Mouse (Mus musculus) liver, embryonic 12.5 days (tissue): Measurements from ENCODE around the gene Cd300e. TPM values are rescaled to one million over a fixed set of nuclear protein-coding genes. Genes with fewer than 3 reads are reported as not detected.
"Not testable (repeated sequence)": the region's sequence is repeated elsewhere in the genome, so short reads cannot be mapped to it uniquely, and the experiment has no call there.

Experiments
- ATAC-seq: fragments of 200-750 bp; cut with Nextera tagmentation; 2 replicates; pipeline ENCODE4 v1.8.0; 2017; ENCODE audit warnings: moderate number of reproducible peaks, mild to moderate bottlenecking, moderate library complexity
- H3K27ac ChIP-seq: fragments of 300-500 bp; sonication (generic); 2 replicates; pipeline ENCODE4 v1.5.1; 2016; ENCODE audit warnings: mild to moderate bottlenecking
- H3K27me3 ChIP-seq: fragments of 300-500 bp; sonication (generic); replicated peaks from 2 replicates; pipeline ENCODE4 v1.6.1; 2016; ENCODE audit warnings: mild to moderate bottlenecking, moderate library complexity
- H3K36me3 ChIP-seq: fragments of 300-500 bp; sonication (generic); 2 replicates; pipeline ENCODE4 v1.6.1; 2016; ENCODE audit warnings: mild to moderate bottlenecking, moderate library complexity
- H3K4me1 ChIP-seq: fragments of 300-500 bp; sonication (generic); 2 replicates; pipeline ENCODE4 v1.6.1; 2016
- H3K4me2 ChIP-seq: fragments of 300-500 bp; sonication (generic); 2 replicates; pipeline ENCODE4 v1.6.1; 2016; ENCODE audit warnings: mild to moderate bottlenecking, moderate library complexity
- H3K4me3 ChIP-seq: fragments of 300-500 bp; sonication (generic); 2 replicates; pipeline ENCODE4 v1.5.1; 2016; ENCODE audit warnings: mild to moderate bottlenecking, moderate library complexity
- H3K9ac ChIP-seq: fragments of 300-500 bp; sonication (generic); 2 replicates; pipeline ENCODE4 v1.6.1; 2016; ENCODE audit warnings: mild to moderate bottlenecking, moderate library complexity
- H3K9me3 ChIP-seq: fragments of 300-500 bp; sonication (generic); replicated peaks from 2 replicates; pipeline ENCODE4 v1.6.1; 2016; ENCODE audit warnings: mild to moderate bottlenecking, moderate library complexity
- WGBS: fragments of 180-500 bp; shearing (Covaris S2); methylation state at CpG from one replicate; pipeline ENCODE4 v1.1.7; 2016; ENCODE audit not compliant: insufficient replicate concordance; 5-methylcytosine and 5-hydroxymethylcytosine counted together
- polyA plus RNA-seq: library from polyadenylated mRNA; unstranded; fragments of >200 nt; fragmentation: Nextera tagmentation; extraction: Ambion mirVana; gene quantifications from 2 replicates; pipeline ENCODE4 v1.2.1, GENCODE M21; 2016

The Cd300e gene
- polyA plus RNA-seq, 1 experiment from 2014 or later: 0.61 TPM

DNA sequence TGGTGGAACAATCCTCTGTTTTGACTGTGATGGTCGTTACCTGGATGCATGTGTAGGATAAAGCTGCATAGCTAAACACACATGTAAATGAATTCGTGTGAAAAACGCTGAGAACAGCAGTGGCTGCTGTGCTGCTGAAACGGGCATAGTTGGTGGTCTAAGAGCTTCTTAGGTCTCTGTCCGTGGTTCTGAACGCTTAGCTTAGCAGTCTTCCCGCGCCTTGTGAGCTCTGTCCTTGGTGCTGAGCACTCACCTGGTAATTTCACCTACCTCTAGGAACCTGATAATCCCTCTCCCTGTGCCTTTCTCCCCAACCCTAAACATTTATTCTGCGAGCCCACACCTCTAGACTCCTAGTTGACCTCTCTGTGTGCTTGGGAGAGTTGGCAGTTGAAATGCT, 9.8 kb downstream of the Cd300e start:
- Histone ChIP-seq H3K4me2 (no peak overlapping the region), H3K27me3 (no peaks in the 10 kb centered on the region), H3K4me1 (no peaks in the 10 kb centered on the region), H3K4me3 (no peak overlapping the region), H3K9me3 (no peaks in the 10 kb centered on the region), H3K9ac (no peak overlapping the region), H3K27ac (no peak overlapping the region), H3K36me3 (no peaks in the 10 kb centered on the region)
- no peak for ATAC-seq
- 3% methylated on average over 9 of the region's 9 CpGs for WGBS

GRCm38 (mm10) chr11:115049282-115049895, 12.6 kb downstream of the Cd300e start:
- 32% methylated on average over 3 of the region's 3 CpGs for WGBS
- Histone ChIP-seq H3K27ac (no peak overlapping the region), H3K9ac (no peak overlapping the region), H3K9me3 (no peaks in the 10 kb centered on the region), H3K4me3 (no peak overlapping the region), H3K36me3 (no peaks in the 10 kb centered on the region), H3K4me2 (no peak overlapping the region), H3K27me3 (no peaks in the 10 kb centered on the region), H3K4me1 (no peaks in the 10 kb centered on the region)
- no peak for ATAC-seq

DNA sequence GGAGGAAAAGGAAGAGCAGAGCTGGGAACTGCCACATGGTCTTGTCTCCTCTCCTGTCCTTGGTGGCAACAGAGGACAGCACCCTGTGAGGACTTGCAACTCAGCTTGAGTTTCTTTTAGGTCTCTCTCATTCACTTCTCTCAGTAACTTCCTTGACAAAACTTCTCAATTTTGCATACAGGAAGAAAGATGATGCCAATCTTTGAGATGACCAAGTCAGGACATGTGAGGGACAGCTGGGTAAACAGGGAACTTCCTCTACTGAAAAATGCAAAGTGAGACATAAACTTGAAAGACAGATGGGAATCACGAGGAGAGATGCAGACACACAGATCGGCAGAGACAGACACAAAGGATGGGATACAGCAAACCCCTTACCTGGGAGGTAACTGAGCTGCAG, 13.7 kb downstream of the Cd300e start, which contains the start of gene Cd300ld3:
Cd300ld3 (minus strand) TSS at position 151 of the 400 bp plus-strand sequence.
- WGBS: 45% methylated on average over 2 of the region's 2 CpGs
- no peaks in the 10 kb centered on the region for H3K4me1 ChIP-seq
- H3K4me3 ChIP-seq: no peak within 1 kb of the TSS
- H3K36me3 ChIP-seq: no peaks in the 10 kb centered on the region
- no peak for ATAC-seq
- H3K9me3 ChIP-seq: no peaks in the 10 kb centered on the region
- H3K4me2 ChIP-seq: no peak within 1 kb of the TSS
- no peak within 1 kb of the TSS for H3K9ac ChIP-seq
- no peak within 1 kb of the TSS for H3K27ac ChIP-seq
- H3K27me3 ChIP-seq: no peaks in the 10 kb centered on the region

DNA sequence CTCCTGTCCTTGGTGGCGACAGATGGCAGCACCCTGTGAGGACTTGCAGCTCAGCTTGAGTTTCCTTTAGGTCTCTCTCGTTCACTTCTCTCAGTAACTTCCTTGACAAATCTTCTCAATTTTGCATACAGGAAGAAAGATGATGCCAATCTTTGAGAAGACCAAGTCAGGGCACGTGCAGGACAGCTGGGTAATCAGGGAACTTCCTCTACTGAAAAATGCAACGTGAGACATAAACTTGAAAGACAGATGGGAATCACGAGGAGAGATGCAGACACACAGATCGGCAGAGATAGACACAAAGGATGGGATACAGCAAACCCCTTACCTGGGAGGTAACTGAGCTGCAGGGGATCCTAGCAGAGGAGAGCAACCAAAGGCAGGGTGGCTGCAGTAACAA, 24.3 kb downstream of the Cd300e start, which contains the start of gene Cd300ld5:
Cd300ld5 (minus strand) TSS at position 101 of the 400 bp plus-strand sequence.
- not testable (repeated sequence) for ATAC-seq, H3K4me1 ChIP-seq

GRCm38 (mm10) chr11:115026912-115027311, 35.1 kb downstream of the Cd300e start, which contains the start of gene Cd300ld4:
TSS of gene Cd300ld4 (minus strand) at chr11:115027012.
- H3K27ac ChIP-seq, H3K36me3 ChIP-seq, ATAC-seq, H3K9ac ChIP-seq, H3K4me3 ChIP-seq, H3K4me1 ChIP-seq, H3K27me3 ChIP-seq, H3K4me2 ChIP-seq, H3K9me3 ChIP-seq: not testable (repeated sequence)
- WGBS: no CpG with 5 or more reads among the region's 6 CpGs

More for the DNA sequence above, 24.3 kb downstream of the Cd300e start, which contains the start of gene Cd300ld5:
- H3K36me3 ChIP-seq, H3K4me2 ChIP-seq, H3K4me3 ChIP-seq, H3K27ac ChIP-seq, H3K9me3 ChIP-seq, H3K9ac ChIP-seq, H3K27me3 ChIP-seq: not testable (repeated sequence)
- no CpG with 5 or more reads among the region's 6 CpGs for WGBS

DNA sequence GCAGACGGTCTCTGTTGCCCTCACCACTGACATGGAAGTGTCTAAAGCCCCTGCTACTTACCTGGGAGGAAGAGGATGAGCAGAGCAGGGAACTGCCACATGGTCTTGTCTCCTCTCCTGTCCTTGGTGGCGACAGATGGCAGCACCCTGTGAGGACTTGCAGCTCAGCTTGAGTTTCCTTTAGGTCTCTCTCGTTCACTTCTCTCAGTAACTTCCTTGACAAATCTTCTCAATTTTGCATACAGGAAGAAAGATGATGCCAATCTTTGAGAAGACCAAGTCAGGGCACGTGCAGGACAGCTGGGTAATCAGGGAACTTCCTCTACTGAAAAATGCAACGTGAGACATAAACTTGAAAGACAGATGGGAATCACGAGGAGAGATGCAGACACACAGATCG, 45.9 kb downstream of the Cd300e start, which contains the start of gene Cd300ld2:
Cd300ld2 (minus strand) TSS at position 101 of the 400 bp plus-strand sequence.
- no CpG with 5 or more reads among the region's 7 CpGs for WGBS
- ATAC-seq, H3K9me3 ChIP-seq: not testable (repeated sequence)

DNA sequence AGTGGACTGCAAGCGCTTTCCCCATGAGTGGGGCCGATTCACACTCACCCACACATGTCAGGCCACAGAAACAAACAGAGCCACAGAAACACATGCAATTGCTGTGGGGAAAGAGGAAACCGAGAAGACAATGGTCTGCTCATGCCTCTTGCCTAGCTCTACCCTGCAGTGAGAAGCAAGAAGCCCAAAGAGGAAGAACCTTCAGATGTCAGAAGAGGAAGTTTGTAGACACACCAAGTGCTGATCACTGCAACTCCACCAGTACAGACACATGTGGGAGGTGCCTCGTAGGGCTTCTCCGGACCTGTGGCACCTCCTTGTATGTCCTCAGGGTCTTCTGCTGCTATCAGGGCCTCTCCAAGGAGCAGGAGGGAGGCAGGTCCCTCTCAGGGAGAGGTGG, 57.9 kb downstream of the Cd300e start:
- ATAC-seq: no peak
- no peak overlapping the region for H3K27ac ChIP-seq
- H3K4me3 ChIP-seq: no peak overlapping the region
- no peaks in the 10 kb centered on the region for H3K36me3 ChIP-seq
- no peaks in the 10 kb centered on the region; the same call in 1 of the 2 replicates for H3K27me3 ChIP-seq
- WGBS: 28% methylated on average over 5 of the region's 5 CpGs
- H3K9ac ChIP-seq: no peak overlapping the region
- H3K9me3 ChIP-seq: no peaks in the 10 kb centered on the region
- H3K4me1 ChIP-seq: no peaks in the 10 kb centered on the region
- H3K4me2 ChIP-seq: no peak overlapping the region

More for the DNA sequence above, 45.9 kb downstream of the Cd300e start, which contains the start of gene Cd300ld2:
- H3K27ac ChIP-seq, H3K27me3 ChIP-seq, H3K4me3 ChIP-seq, H3K36me3 ChIP-seq, H3K9ac ChIP-seq, H3K4me2 ChIP-seq, H3K4me1 ChIP-seq: not testable (repeated sequence)

Other genes starting within 250 kb of the Cd300e start
- 14.3 TPM in 2 replicates for gene Gprc5c, start 211.0 kb downstream of the Cd300e start, polyA plus RNA-seq
- 3.7 and 4.6 TPM in 2 replicates for gene Cd300a, start 172.1 kb downstream of the Cd300e start, polyA plus RNA-seq
- gene Cd300lb, start 127.8 kb downstream of the Cd300e start, polyA plus RNA-seq: 0.39 and 0.67 TPM in 2 replicates
- gene Cd300c, start 93.0 kb downstream of the Cd300e start, polyA plus RNA-seq: not detected in 2 replicates
- gene Cd300ld, start 72.3 kb downstream of the Cd300e start, polyA plus RNA-seq: 0.48 and 0.67 TPM in 2 replicates
- 3.0 and 3.4 TPM in 2 replicates for gene Cd300c2, start 60.3 kb downstream of the Cd300e start, polyA plus RNA-seq
- not detected in 2 replicates for gene Cd300ld2, start 46.0 kb downstream of the Cd300e start, polyA plus RNA-seq
- gene Cd300ld4, start 35.2 kb downstream of the Cd300e start, polyA plus RNA-seq: not detected in 2 replicates
- gene Cd300ld5, start 24.4 kb downstream of the Cd300e start, polyA plus RNA-seq: not detected in 2 replicates
- 0.23 TPM in 1 of 2 replicates, not detected in the other for gene Cd300ld3, start 13.8 kb downstream of the Cd300e start, polyA plus RNA-seq
- 4.7 and 6.1 TPM in 2 replicates for gene Rab37, start 29.3 kb upstream of the Cd300e start, polyA plus RNA-seq
- 0.90 and 1.3 TPM in 2 replicates for gene Cd300lf, start 71.8 kb upstream of the Cd300e start, polyA plus RNA-seq
- 74.5 and 75.7 TPM in 2 replicates for gene Slc9a3r1, start 101.2 kb upstream of the Cd300e start, polyA plus RNA-seq
- gene Tmem104, start 125.3 kb upstream of the Cd300e start, polyA plus RNA-seq: 7.5 and 8.1 TPM in 2 replicates
- gene Nat9, start 125.7 kb upstream of the Cd300e start, polyA plus RNA-seq: 12.8 and 12.9 TPM in 2 replicates
- gene Grin2c, start 205.1 kb upstream of the Cd300e start, polyA plus RNA-seq: 0.51 and 0.62 TPM in 2 replicates
- gene Fdxr, start 214.9 kb upstream of the Cd300e start, polyA plus RNA-seq: 17.1 and 17.8 TPM in 2 replicates
- 2.2 and 2.4 TPM in 2 replicates for gene Fads6, start 235.5 kb upstream of the Cd300e start, polyA plus RNA-seq
- not detected in 2 replicates for gene Otop2, start 245.0 kb upstream of the Cd300e start, polyA plus RNA-seq